Mouse (Mus musculus): ENCODE measurements around the gene Zbed5.
"Not testable (repeated sequence)": the region's sequence is repeated elsewhere in the genome, so short reads cannot be mapped to it uniquely, and the experiment has no call there.

Gene Zbed5

GRCm38 (mm10) chr5:129895198-129896088, at the start of gene Zbed5:
Zbed5 (plus strand) TSS chr5:129895723.
- ATAC-seq (ENCODE audit: low TSS enrichment) = peak; percentile 100

- ATAC-seq (ENCODE audit: low TSS enrichment) = peak; percentile 100
Observed at GRCm38 (mm10) chr5:129846752-129847557, 48.6 kb upstream of the Zbed5 start, which contains the start of gene Sumf2. Sumf2 (plus strand) TSS chr5:129846986.

- no peak for ATAC-seq (ENCODE audit: low TSS enrichment)
Observed at GRCm38 (mm10) chr5:129847558-129847820, 48.0 kb upstream of the Zbed5 start.

GRCm38 (mm10) chr5:129855163-129855562, 40.4 kb upstream of the Zbed5 start:
- no peak for ATAC-seq (ENCODE audit: low TSS enrichment)

GRCm38 (mm10) chr5:129856414-129856813, 39.1 kb upstream of the Zbed5 start:
- ATAC-seq (ENCODE audit: low TSS enrichment) = no peak

GRCm38 (mm10) chr5:129862325-129862724, 33.2 kb upstream of the Zbed5 start:
- no peak for ATAC-seq (ENCODE audit: low TSS enrichment)

GRCm38 (mm10) chr5:129864467-129864866, 31.1 kb upstream of the Zbed5 start:
- ATAC-seq (ENCODE audit: low TSS enrichment) = peak; percentile 34

GRCm38 (mm10) chr5:129865841-129866240, 29.7 kb upstream of the Zbed5 start:
- no peak for ATAC-seq (ENCODE audit: low TSS enrichment)

- no peak for ATAC-seq (ENCODE audit: low TSS enrichment)
Observed at GRCm38 (mm10) chr5:129869238-129869995, 26.1 kb upstream of the Zbed5 start.

- ATAC-seq (ENCODE audit: low TSS enrichment) = no peak
Observed at GRCm38 (mm10) chr5:129871238-129871637, 24.3 kb upstream of the Zbed5 start.

GRCm38 (mm10) chr5:129873942-129874341, 21.6 kb upstream of the Zbed5 start:
- no peak for ATAC-seq (ENCODE audit: low TSS enrichment)

GRCm38 (mm10) chr5:129875098-129875497, 20.4 kb upstream of the Zbed5 start:
- ATAC-seq (ENCODE audit: low TSS enrichment) = no peak

- peak; percentile 70; the same call in 1 of the 2 replicates for ATAC-seq (ENCODE audit: low TSS enrichment)
Observed at GRCm38 (mm10) chr5:129877731-129878455, 17.6 kb upstream of the Zbed5 start.

GRCm38 (mm10) chr5:129878946-129879345, 16.6 kb upstream of the Zbed5 start:
- ATAC-seq (ENCODE audit: low TSS enrichment) = peak; percentile 38; the same call in 1 of the 2 replicates

- no peak for ATAC-seq (ENCODE audit: low TSS enrichment)
Observed at GRCm38 (mm10) chr5:129879888-129880287, 15.6 kb upstream of the Zbed5 start.

GRCm38 (mm10) chr5:129886271-129886670, 9.3 kb upstream of the Zbed5 start:
- ATAC-seq (ENCODE audit: low TSS enrichment) = no peak

GRCm38 (mm10) chr5:129886911-129887636, 8.4 kb upstream of the Zbed5 start, which contains the start of gene Chchd2:
Chchd2 (minus strand) TSS chr5:129887470.
- peak; percentile 100 for ATAC-seq (ENCODE audit: low TSS enrichment)

GRCm38 (mm10) chr5:129890390-129890789, 5.1 kb upstream of the Zbed5 start:
- ATAC-seq (ENCODE audit: low TSS enrichment) = not testable (repeated sequence)

GRCm38 (mm10) chr5:129898449-129898848, 2.9 kb downstream of the Zbed5 start, which contains the start of gene Phkg1:
Phkg1 (minus strand) TSS chr5:129898549.
- ATAC-seq (ENCODE audit: low TSS enrichment) = no peak

GRCm38 (mm10) chr5:129907775-129908174, 12.3 kb downstream of the Zbed5 start:
- no peak for ATAC-seq (ENCODE audit: low TSS enrichment)
